Mouse (Mus musculus): Measurements from ENCODE around the gene Stac3. TPM values are rescaled to one million over a fixed set of nuclear protein-coding genes. Genes with fewer than 3 reads are reported as not detected.
A peak's percentile ranks its signal among the peaks of the same experiment; 100 is the strongest.

Gene Stac3
- total RNA-seq (2022), result 1 to 10 TPM in 1 of 4 experiments, under 1 TPM in 2, not detected in 1; 0.66 to 1.5 (median 0.76) TPM

GRCm38 (mm10) chr10:127500894-127501893 is at the start of gene Stac3:
Gene Stac3, plus strand, starts transcription at chr10:127501686.
- no peak for DNase-seq (ENCODE audit: low spot score)

- no peak for DNase-seq (ENCODE audit: low spot score)
Measured at GRCm38 (mm10) chr10:127453701-127454100, 47.8 kb upstream of the Stac3 start.

- no peak for DNase-seq (ENCODE audit: low spot score)
Measured at GRCm38 (mm10) chr10:127462411-127463096, 38.9 kb upstream of the Stac3 start.

- no peak for DNase-seq (ENCODE audit: low spot score)
Measured at GRCm38 (mm10) chr10:127471281-127471988, 30.1 kb upstream of the Stac3 start.

GRCm38 (mm10) chr10:127472722-127473121 is 28.8 kb upstream of the Stac3 start:
- no peak for DNase-seq (ENCODE audit: low spot score)

- DNase-seq (ENCODE audit: low spot score), result no peak
Measured at GRCm38 (mm10) chr10:127475175-127475574, 26.3 kb upstream of the Stac3 start.

- no peak for DNase-seq (ENCODE audit: low spot score)
Measured at GRCm38 (mm10) chr10:127476541-127476940, 24.9 kb upstream of the Stac3 start.

- no peak for DNase-seq (ENCODE audit: low spot score)
Measured at GRCm38 (mm10) chr10:127477301-127477700, 24.2 kb upstream of the Stac3 start.

- DNase-seq (ENCODE audit: low spot score), result peak; percentile 22
Measured at GRCm38 (mm10) chr10:127479131-127479530, 22.4 kb upstream of the Stac3 start.

GRCm38 (mm10) chr10:127480833-127481813 is 20.4 kb upstream of the Stac3 start:
- peak; percentile 46 for DNase-seq (ENCODE audit: low spot score)

- no peak for DNase-seq (ENCODE audit: low spot score)
Measured at GRCm38 (mm10) chr10:127485235-127485634, 16.3 kb upstream of the Stac3 start.

- DNase-seq (ENCODE audit: low spot score), result no peak
Measured at GRCm38 (mm10) chr10:127488856-127489255, 12.6 kb upstream of the Stac3 start.

- DNase-seq (ENCODE audit: low spot score), result no peak
Measured at GRCm38 (mm10) chr10:127490160-127491127, 11.0 kb upstream of the Stac3 start.

GRCm38 (mm10) chr10:127491128-127491512 is 10.4 kb upstream of the Stac3 start:
- DNase-seq (ENCODE audit: low spot score), result no peak

GRCm38 (mm10) chr10:127492118-127492517 is 9.4 kb upstream of the Stac3 start:
- DNase-seq (ENCODE audit: low spot score), result no peak

- no peak for DNase-seq (ENCODE audit: low spot score)
Measured at GRCm38 (mm10) chr10:127496156-127496555, 5.3 kb upstream of the Stac3 start.

GRCm38 (mm10) chr10:127499516-127499915 is 2.0 kb upstream of the Stac3 start:
- no peak for DNase-seq (ENCODE audit: low spot score)

GRCm38 (mm10) chr10:127500042-127500441 is 1.4 kb upstream of the Stac3 start:
- DNase-seq (ENCODE audit: low spot score), result no peak

- DNase-seq (ENCODE audit: low spot score), result no peak
Measured at GRCm38 (mm10) chr10:127508239-127508638, 6.8 kb downstream of the Stac3 start.

All from heart, adult 8-10 months (tissue).